ENCODE assay signal across 8 mouse cellular contexts in the genomic region with DNA sequence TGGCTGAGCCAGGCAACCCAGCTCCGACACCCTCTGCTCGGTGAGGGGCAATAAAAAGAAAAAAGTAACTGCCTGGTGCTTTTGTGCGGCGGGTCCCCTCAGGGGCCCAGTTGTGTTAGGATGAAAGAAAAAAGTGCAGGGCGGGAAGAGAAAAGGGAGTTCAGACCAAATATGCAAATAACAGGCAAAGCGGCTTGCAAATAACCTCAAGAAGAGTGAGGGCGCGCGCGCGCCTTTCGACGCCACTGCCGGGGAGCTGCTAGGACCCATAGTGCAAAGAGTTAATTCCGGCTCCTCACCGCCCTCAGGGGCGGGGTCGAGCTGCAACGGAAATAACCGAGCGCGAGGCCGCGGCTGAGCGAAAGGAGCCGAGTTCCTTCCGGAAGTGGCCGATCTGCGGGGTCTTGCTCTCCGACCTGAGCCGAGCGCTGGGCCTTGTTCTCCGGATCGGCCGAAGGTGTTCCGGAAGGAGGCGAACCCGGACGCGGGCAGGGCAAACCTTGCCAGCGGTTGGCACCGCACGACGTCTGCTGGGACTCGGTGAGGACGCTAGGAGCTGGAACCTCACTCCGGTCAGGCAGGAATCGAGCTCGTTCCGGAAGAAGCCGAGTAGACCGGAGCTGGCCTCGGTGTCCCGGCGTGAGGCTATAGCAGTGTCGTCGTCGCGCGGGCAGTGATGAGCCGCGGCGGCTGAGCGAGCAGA. TPM values are rescaled to one million over a fixed set of nuclear protein-coding genes. Genes with fewer than 3 reads are reported as not detected.
DNase-seq lines count a peak whose midpoint lies in the region; ATAC-seq and TF ChIP-seq lines count a peak whose summit lies in the region.

A gene (plus strand): TSS at position 361 of the 703 bp plus-strand sequence.

- under 1% methylated on average over 64 of the region's 64 CpGs for WGBS in heart, embryonic 12.5 days
- WGBS in kidney, postnatal 0 days, result under 1% methylated on average over 63 of the region's 64 CpGs
- under 1% methylated on average over 64 of the region's 64 CpGs for WGBS in liver, embryonic 11.5 days
- WGBS in stomach, embryonic 14.5 days, result under 1% methylated on average over 62 of the region's 64 CpGs

- H3K9ac ChIP-seq in heart, embryonic 12.5 days, result peak within 1 kb of the TSS; percentile 98
- H3K9ac ChIP-seq in kidney, postnatal 0 days (ENCODE audit: low read depth, low read length), result peak within 1 kb of the TSS; percentile 99
- peak within 1 kb of the TSS; percentile 99 for H3K9ac ChIP-seq in liver, embryonic 11.5 days (ENCODE audit: low read depth, low read length)
- H3K9ac ChIP-seq in stomach, embryonic 14.5 days (replicated peaks; ENCODE audit: low read depth, low read length), result peak within 1 kb of the TSS; percentile 98

- peak; percentile 86 for ATAC-seq in erythroid progenitor cell, adult 5-6 weeks (replicated peaks; ENCODE audit: low FRiP score, poor library complexity, severe bottlenecking)
- peak; percentile 93 for ATAC-seq in heart, embryonic 12.5 days (ENCODE audit: insufficient number of reproducible peaks, low FRiP score)
- peak; percentile 94 for ATAC-seq in kidney, postnatal 0 days (replicated peaks; ENCODE audit: low FRiP score, low read depth)
- ATAC-seq in liver, embryonic 11.5 days (replicated peaks; ENCODE audit: low FRiP score), result peak; percentile 90
- ATAC-seq in stomach, embryonic 14.5 days (ENCODE audit: insufficient number of reproducible peaks, insufficient read depth, low FRiP score, low read depth), result peak; percentile 92

- peaks cover 35% of the 10 kb centered on the region for H3K4me1 ChIP-seq in heart, embryonic 12.5 days (replicated peaks)
- peaks cover 9% of the 10 kb centered on the region; the same call in 1 of the 2 replicates for H3K4me1 ChIP-seq in kidney, postnatal 0 days (replicated peaks; ENCODE audit: insufficient read depth, low read length)
- H3K4me1 ChIP-seq in liver, embryonic 11.5 days (replicated peaks; ENCODE audit: control insufficient read depth, insufficient read depth, low read length), result peaks cover 41% of the 10 kb centered on the region
- peaks cover 24% of the 10 kb centered on the region for H3K4me1 ChIP-seq in stomach, embryonic 14.5 days (ENCODE audit: control insufficient read depth, insufficient read depth, low read length)

- peak within 1 kb of the TSS; percentile 88 for H3K4me3 ChIP-seq in heart, embryonic 12.5 days
- H3K4me3 ChIP-seq in kidney, postnatal 0 days (replicated peaks; ENCODE audit: low read depth, low read length), result peak within 1 kb of the TSS; percentile 96
- peak within 1 kb of the TSS; percentile 90 for H3K4me3 ChIP-seq in liver, embryonic 11.5 days (ENCODE audit: low read depth, low read length)
- peak within 1 kb of the TSS; percentile 98 for H3K4me3 ChIP-seq in stomach, embryonic 14.5 days (ENCODE audit: low read depth, low read length)

- peaks cover 54% of the 10 kb centered on the region for H3K36me3 ChIP-seq in heart, embryonic 12.5 days
- peaks cover 38% of the 10 kb centered on the region for H3K36me3 ChIP-seq in kidney, postnatal 0 days (ENCODE audit: insufficient read depth, low read length)
- H3K36me3 ChIP-seq in liver, embryonic 11.5 days (ENCODE audit: control insufficient read depth, insufficient read depth, low read length), result peaks cover 28% of the 10 kb centered on the region
- H3K36me3 ChIP-seq in stomach, embryonic 14.5 days (ENCODE audit: control insufficient read depth, insufficient read depth, low read length), result peaks cover 45% of the 10 kb centered on the region

- no peaks in the 10 kb centered on the region for H3K9me3 ChIP-seq in heart, embryonic 12.5 days (replicated peaks)
- H3K9me3 ChIP-seq in kidney, postnatal 0 days (replicated peaks; ENCODE audit: low read length), result no peaks in the 10 kb centered on the region
- no peaks in the 10 kb centered on the region for H3K9me3 ChIP-seq in liver, embryonic 11.5 days (ENCODE audit: control insufficient read depth, low read length)
- H3K9me3 ChIP-seq in stomach, embryonic 14.5 days (ENCODE audit: control insufficient read depth, low read depth, low read length), result no peaks in the 10 kb centered on the region

- H3K4me2 ChIP-seq in heart, embryonic 12.5 days, result peak within 1 kb of the TSS; percentile 72
- H3K4me2 ChIP-seq in kidney, postnatal 0 days (ENCODE audit: low read length), result peak within 1 kb of the TSS; percentile 80
- H3K4me2 ChIP-seq in liver, embryonic 11.5 days, result peak within 1 kb of the TSS; percentile 75
- H3K4me2 ChIP-seq in stomach, embryonic 14.5 days (replicated peaks; ENCODE audit: low read depth, low read length), result peak within 1 kb of the TSS; percentile 64

- peak within 1 kb of the TSS; percentile 97 for H3K27ac ChIP-seq in heart, embryonic 12.5 days (ENCODE audit: poor library complexity, severe bottlenecking)
- H3K27ac ChIP-seq in kidney, postnatal 0 days, result peak within 1 kb of the TSS; percentile 99
- H3K27ac ChIP-seq in liver, embryonic 11.5 days (ENCODE audit: low read depth, low read length), result peak within 1 kb of the TSS; percentile 99
- peak within 1 kb of the TSS; percentile 99 for H3K27ac ChIP-seq in stomach, embryonic 14.5 days (ENCODE audit: low read length)

- H3K27me3 ChIP-seq in heart, embryonic 12.5 days (replicated peaks), result no peaks in the 10 kb centered on the region
- H3K27me3 ChIP-seq in kidney, postnatal 0 days (ENCODE audit: insufficient read depth, low read length), result no peaks in the 10 kb centered on the region
- no peaks in the 10 kb centered on the region for H3K27me3 ChIP-seq in liver, embryonic 11.5 days (replicated peaks; ENCODE audit: control insufficient read depth, insufficient read depth, low read length)
- H3K27me3 ChIP-seq in stomach, embryonic 14.5 days (ENCODE audit: control insufficient read depth, insufficient read depth, low read length), result no peaks in the 10 kb centered on the region

- peak; percentile 98 for DNase-seq in CD4-positive helper T cell, adult 2 months (ENCODE audit: low read depth, low spot score)
- DNase-seq in brain, embryonic 18.5 days (ENCODE audit: low read depth, low spot score), result peak; percentile 92
- DNase-seq in kidney, postnatal 0 days (ENCODE audit: low spot score), result peak; percentile 99
- peak; percentile 98 for DNase-seq in liver, embryonic 11.5 days (ENCODE audit: low spot score)
- peak; percentile 98 for DNase-seq in naive thymus-derived CD4-positive, alpha-beta T cell, adult 2 months (ENCODE audit: low read depth)

- peak; percentile 36 for TF ChIP-seq CTCF in kidney, postnatal 0 days (IDR thresholded peaks at IDR 0.05; ENCODE audit: low read depth)

RNA-seq across cellular contexts. Expression of the gene that starts here (rescaled TPM):
- 59.9 and 70.3 TPM in 2 replicates for total RNA-seq in erythroid progenitor cell, adult 5-6 weeks (2015; ENCODE audit: low replicate concordance)
- 84.2 and 125 TPM in 2 replicates for total RNA-seq in erythroid progenitor cell, adult 5-6 weeks (2017; ENCODE audit: low replicate concordance)
- polyA plus RNA-seq in heart, embryonic 12.5 days (2016; fragmentation: Nextera tagmentation; extraction: Ambion mirVana), result 106 and 115 TPM in 2 replicates
- 103 and 116 TPM in 2 replicates for polyA plus RNA-seq in kidney, postnatal 0 days (2015; fragmentation: Nextera tagmentation; extraction: Ambion mirVana)
- 75.6 and 81.1 TPM in 2 replicates for polyA plus RNA-seq in liver, embryonic 11.5 days (2014; fragmentation: Nextera tagmentation; extraction: Ambion mirVana)
- 41.5 and 45.3 TPM in 2 replicates for polyA plus RNA-seq in stomach, embryonic 14.5 days (2014; fragmentation: Nextera tagmentation; extraction: Ambion mirVana)

Comparison
In these comparisons a context has a peak if more than half of its experiments do, and no peak if none do; other contexts are left out.
1. Peak in every context shown above with its lines: DNase-seq, ATAC-seq, H3K4me3 ChIP-seq and H3K27ac ChIP-seq.